Mouse (Mus musculus): ENCODE results near the gene Siah1a.

GRCm38 (mm10) chr8:86742605-86743345 lies 3.0 kb downstream of the Siah1a start:
- TF ChIP-seq CTCF (IDR thresholded peaks at IDR 0.05; ENCODE audit: control insufficient read depth, insufficient read depth, insufficient replicate concordance, low read depth, low read length): no peak
- no peak for TF ChIP-seq POLR2A (IDR thresholded peaks at IDR 0.05; ENCODE audit: control insufficient read depth, low read depth, low read length)

All from testis, adult 2 months (tissue).